Mouse (Mus musculus): ENCODE measurements at regions not wholly inside any gene's neighbourhood (a gene's known extent, or its start where the extent isn't known, plus 50 kb on each side); places are given as distances from the start of the nearest gene placed in this dataset.

- no peak overlapping the region for H3K4me3 ChIP-seq (ENCODE audit: low read depth, low read length)
- no peaks in the 10 kb centered on the region; the same call in 1 of the 2 replicates for H3K27me3 ChIP-seq (replicated peaks; ENCODE audit: control insufficient read depth, insufficient read depth, low read length)
- 75% methylated on average over 3 of the region's 3 CpGs for WGBS
- ATAC-seq (replicated peaks; ENCODE audit: low FRiP score, low TSS enrichment, low read depth) (no peak), DNase-seq (ENCODE audit: low spot score) (no peak)
- H3K9ac ChIP-seq (ENCODE audit: low read length), result no peak overlapping the region
- no peaks in the 10 kb centered on the region for H3K36me3 ChIP-seq (ENCODE audit: control insufficient read depth, insufficient read depth, low read length)
- no peaks in the 10 kb centered on the region for H3K4me1 ChIP-seq (replicated peaks; ENCODE audit: control insufficient read depth, insufficient read depth, low read length)
- no peak overlapping the region for H3K27ac ChIP-seq (ENCODE audit: low read depth)
- H3K9me3 ChIP-seq (ENCODE audit: control insufficient read depth, low read length), result no peaks in the 10 kb centered on the region
- no peak overlapping the region for H3K4me2 ChIP-seq (ENCODE audit: low read length)
These were observed 161.9 kb upstream of the Hs3st3a1 start for GRCm38 (mm10) chr11:64273214-64273613.

- Histone ChIP-seq H3K4me1 (replicated peaks; ENCODE audit: control insufficient read depth, insufficient read depth, low read length) (0 out of 2 replicates have a peak, but pooled peaks cover 4% of the 10 kb centered on the region), H3K4me3 (ENCODE audit: low read depth, low read length) (no peak overlapping the region), H3K4me2 (ENCODE audit: low read length) (no peak overlapping the region), H3K27ac (ENCODE audit: low read depth) (no peak overlapping the region), H3K27me3 (replicated peaks; ENCODE audit: control insufficient read depth, insufficient read depth, low read length) (peaks cover 9% of the 10 kb centered on the region; the same call in 1 of the 2 replicates), H3K9me3 (ENCODE audit: control insufficient read depth, low read length) (no peaks in the 10 kb centered on the region), H3K9ac (ENCODE audit: low read length) (no peak overlapping the region), H3K36me3 (ENCODE audit: control insufficient read depth, insufficient read depth, low read length) (no peaks in the 10 kb centered on the region)
- DNase-seq (ENCODE audit: low spot score), result no peak
- ATAC-seq (replicated peaks; ENCODE audit: low FRiP score, low TSS enrichment, low read depth), result no peak
- WGBS, result 20% methylated on average over 4 of the region's 4 CpGs
These were observed 167.0 kb upstream of the Hs3st3a1 start for GRCm38 (mm10) chr11:64268121-64268520.

DNA sequence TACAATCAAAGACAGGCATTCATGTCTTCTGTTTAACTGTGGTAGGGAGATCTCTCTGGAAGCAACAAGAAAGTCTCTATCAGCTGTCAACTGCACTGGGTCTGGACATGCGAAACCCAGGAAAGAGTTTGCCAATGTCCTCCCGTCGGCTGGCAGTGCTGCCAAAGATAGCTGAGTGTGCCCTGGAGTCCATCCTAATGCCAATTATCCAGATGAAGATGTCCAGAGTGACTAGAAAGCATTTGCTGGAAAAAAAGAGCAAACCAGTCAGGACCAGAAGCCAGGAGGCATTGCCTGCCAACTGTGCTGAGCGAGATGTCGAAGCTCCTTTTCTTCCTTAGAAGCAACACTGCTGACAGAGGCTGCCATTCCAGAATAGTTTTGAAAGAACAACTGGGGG is 167.6 kb upstream of the Hs3st3a1 start:
- Histone ChIP-seq H3K4me2 (ENCODE audit: low read length) (no peak overlapping the region), H3K27ac (ENCODE audit: low read depth) (no peak overlapping the region), H3K27me3 (replicated peaks; ENCODE audit: control insufficient read depth, insufficient read depth, low read length) (peaks cover 9% of the 10 kb centered on the region; the same call in 1 of the 2 replicates), H3K36me3 (ENCODE audit: control insufficient read depth, insufficient read depth, low read length) (no peaks in the 10 kb centered on the region), H3K4me1 (replicated peaks; ENCODE audit: control insufficient read depth, insufficient read depth, low read length) (0 out of 2 replicates have a peak, but pooled peaks cover 4% of the 10 kb centered on the region), H3K4me3 (ENCODE audit: low read depth, low read length) (no peak overlapping the region), H3K9ac (ENCODE audit: low read length) (no peak overlapping the region), H3K9me3 (ENCODE audit: control insufficient read depth, low read length) (no peaks in the 10 kb centered on the region)
- no peak for ATAC-seq (replicated peaks; ENCODE audit: low FRiP score, low TSS enrichment, low read depth)
- DNase-seq (ENCODE audit: low spot score), result no peak
- 43% methylated on average over 5 of the region's 5 CpGs for WGBS

DNA sequence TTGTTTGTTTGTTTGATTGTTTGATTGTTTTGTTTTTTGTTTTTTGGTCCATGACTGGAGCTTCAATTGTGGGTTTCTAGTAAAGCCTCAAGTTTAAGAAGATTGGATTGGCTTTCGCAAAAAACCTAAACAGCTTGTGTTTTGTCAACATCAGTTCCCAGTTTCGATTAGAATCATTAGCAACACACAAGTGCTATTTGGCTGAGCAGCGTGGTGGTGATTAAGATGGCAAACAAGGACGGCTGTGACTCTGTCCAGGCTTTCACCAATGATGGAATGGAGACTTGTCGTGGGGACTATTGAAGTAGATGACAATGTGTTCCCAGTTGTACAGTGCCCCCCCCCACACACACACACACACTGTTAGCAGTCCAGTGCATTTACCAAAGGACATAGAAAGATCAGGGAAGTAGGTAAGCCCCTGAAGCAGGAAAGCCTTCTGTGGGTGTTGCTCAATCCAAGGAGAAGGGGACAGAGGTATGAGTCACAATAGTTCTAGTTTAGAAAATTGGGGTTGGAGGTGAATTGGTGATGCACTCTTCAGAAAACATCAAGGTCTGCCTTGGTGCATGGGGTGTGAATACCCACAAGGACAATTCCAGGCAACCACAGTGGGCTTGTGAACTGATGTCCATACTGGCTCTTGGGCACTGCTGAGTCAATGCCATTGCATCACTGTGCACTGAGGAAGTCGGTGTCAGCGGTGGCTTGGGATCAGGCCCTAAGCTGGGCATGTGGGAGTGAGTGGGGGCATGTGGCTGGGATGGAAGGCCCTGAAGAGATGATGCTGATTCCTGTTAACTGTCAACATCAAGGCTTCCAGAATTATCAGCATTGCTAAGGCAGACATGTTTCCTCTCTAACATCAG is 174.5 kb upstream of the Cox10 start:
- H3K27me3 ChIP-seq (replicated peaks; ENCODE audit: control insufficient read depth, insufficient read depth, low read length), result no peaks in the 10 kb centered on the region
- 80% methylated on average over 7 of the region's 7 CpGs for WGBS
- no peaks in the 10 kb centered on the region for H3K4me1 ChIP-seq (replicated peaks; ENCODE audit: control insufficient read depth, insufficient read depth, low read length)
- H3K36me3 ChIP-seq (ENCODE audit: control insufficient read depth, insufficient read depth, low read length), result no peaks in the 10 kb centered on the region
- no peak overlapping the region for H3K4me3 ChIP-seq (ENCODE audit: low read depth, low read length)
- no peak overlapping the region for H3K4me2 ChIP-seq (ENCODE audit: low read length)
- no peak overlapping the region for H3K9ac ChIP-seq (ENCODE audit: low read length)
- ATAC-seq (replicated peaks; ENCODE audit: low FRiP score, low TSS enrichment, low read depth), result no peak
- H3K27ac ChIP-seq (ENCODE audit: low read depth), result no peak overlapping the region
- DNase-seq (ENCODE audit: low spot score), result no peak
- H3K9me3 ChIP-seq (ENCODE audit: control insufficient read depth, low read length), result no peaks in the 10 kb centered on the region

DNA sequence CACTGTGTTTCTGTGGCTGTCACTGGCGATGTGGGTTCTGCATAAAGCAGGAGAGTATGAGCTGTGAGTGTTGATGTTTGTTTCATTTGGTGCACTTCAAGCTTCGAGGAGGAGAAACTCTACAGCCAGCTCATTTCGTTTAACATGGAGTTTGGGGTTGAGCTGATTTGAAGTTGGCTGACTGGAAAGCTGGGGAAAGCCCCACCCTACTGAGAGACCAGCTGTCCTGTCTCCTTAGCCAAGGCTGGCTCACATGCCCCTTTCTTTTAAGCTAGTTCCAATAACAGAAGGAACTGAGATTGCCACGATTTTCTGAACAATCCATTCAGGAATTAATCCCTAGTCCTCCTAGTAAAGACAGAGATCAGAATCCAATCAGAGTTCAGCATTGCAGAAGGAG is 157.6 kb upstream of the Cox10 start:
- Histone ChIP-seq H3K27me3 (replicated peaks; ENCODE audit: control insufficient read depth, insufficient read depth, low read length) (no peaks in the 10 kb centered on the region), H3K36me3 (ENCODE audit: control insufficient read depth, insufficient read depth, low read length) (no peaks in the 10 kb centered on the region), H3K27ac (ENCODE audit: low read depth) (no peak overlapping the region), H3K4me1 (replicated peaks; ENCODE audit: control insufficient read depth, insufficient read depth, low read length) (no peaks in the 10 kb centered on the region), H3K4me2 (ENCODE audit: low read length) (no peak overlapping the region), H3K9me3 (ENCODE audit: control insufficient read depth, low read length) (no peaks in the 10 kb centered on the region), H3K4me3 (ENCODE audit: low read depth, low read length) (no peak overlapping the region), H3K9ac (ENCODE audit: low read length) (no peak overlapping the region)
- WGBS, result 84% methylated on average over 4 of the region's 4 CpGs
- DNase-seq (ENCODE audit: low spot score) (no peak), ATAC-seq (replicated peaks; ENCODE audit: low FRiP score, low TSS enrichment, low read depth) (no peak)

- H3K4me1 ChIP-seq (replicated peaks; ENCODE audit: control insufficient read depth, insufficient read depth, low read length), result no peaks in the 10 kb centered on the region
- no peaks in the 10 kb centered on the region for H3K27me3 ChIP-seq (replicated peaks; ENCODE audit: control insufficient read depth, insufficient read depth, low read length)
- no peaks in the 10 kb centered on the region for H3K36me3 ChIP-seq (ENCODE audit: control insufficient read depth, insufficient read depth, low read length)
- H3K9ac ChIP-seq (ENCODE audit: low read length), result no peak overlapping the region
- no peaks in the 10 kb centered on the region for H3K9me3 ChIP-seq (ENCODE audit: control insufficient read depth, low read length)
- 81% methylated on average over 4 of the region's 4 CpGs for WGBS
- H3K4me2 ChIP-seq (ENCODE audit: low read length), result no peak overlapping the region
- DNase-seq (ENCODE audit: low spot score) (no peak), ATAC-seq (replicated peaks; ENCODE audit: low FRiP score, low TSS enrichment, low read depth) (no peak)
- no peak overlapping the region for H3K27ac ChIP-seq (ENCODE audit: low read depth)
- H3K4me3 ChIP-seq (ENCODE audit: low read depth, low read length), result no peak overlapping the region
These were observed 150.8 kb upstream of the Cox10 start for GRCm38 (mm10) chr11:64230071-64230470.

DNA sequence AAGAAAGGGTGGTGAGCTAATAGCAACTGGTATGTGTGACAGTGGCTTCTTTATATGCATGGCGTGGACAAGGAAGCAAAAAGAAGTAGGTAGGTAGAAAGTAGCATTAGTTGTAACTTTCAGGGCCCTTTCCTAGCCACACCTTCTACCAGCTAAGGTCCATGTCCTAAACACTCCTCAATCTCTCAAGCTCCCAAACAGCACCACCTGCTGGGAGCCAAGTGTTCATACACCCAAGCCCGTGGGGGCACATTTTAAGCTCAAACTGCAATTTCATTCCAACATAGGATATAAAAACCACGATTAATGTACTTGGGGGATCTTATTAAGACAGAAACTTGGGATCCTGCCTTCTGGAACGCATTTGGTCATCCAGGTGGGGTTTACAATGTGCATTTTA is 141.6 kb upstream of the Cox10 start:
- no peak for DNase-seq (ENCODE audit: low spot score)
- H3K4me2 ChIP-seq (ENCODE audit: low read length), result no peak overlapping the region
- ATAC-seq (replicated peaks; ENCODE audit: low FRiP score, low TSS enrichment, low read depth), result no peak
- H3K27me3 ChIP-seq (replicated peaks; ENCODE audit: control insufficient read depth, insufficient read depth, low read length), result no peaks in the 10 kb centered on the region
- no peaks in the 10 kb centered on the region for H3K4me1 ChIP-seq (replicated peaks; ENCODE audit: control insufficient read depth, insufficient read depth, low read length)
- H3K36me3 ChIP-seq (ENCODE audit: control insufficient read depth, insufficient read depth, low read length), result no peaks in the 10 kb centered on the region
- H3K27ac ChIP-seq (ENCODE audit: low read depth), result no peak overlapping the region
- WGBS, result 91% methylated on average over 4 of the region's 4 CpGs
- H3K4me3 ChIP-seq (ENCODE audit: low read depth, low read length), result no peak overlapping the region
- no peak overlapping the region for H3K9ac ChIP-seq (ENCODE audit: low read length)
- no peaks in the 10 kb centered on the region for H3K9me3 ChIP-seq (ENCODE audit: control insufficient read depth, low read length)

DNA sequence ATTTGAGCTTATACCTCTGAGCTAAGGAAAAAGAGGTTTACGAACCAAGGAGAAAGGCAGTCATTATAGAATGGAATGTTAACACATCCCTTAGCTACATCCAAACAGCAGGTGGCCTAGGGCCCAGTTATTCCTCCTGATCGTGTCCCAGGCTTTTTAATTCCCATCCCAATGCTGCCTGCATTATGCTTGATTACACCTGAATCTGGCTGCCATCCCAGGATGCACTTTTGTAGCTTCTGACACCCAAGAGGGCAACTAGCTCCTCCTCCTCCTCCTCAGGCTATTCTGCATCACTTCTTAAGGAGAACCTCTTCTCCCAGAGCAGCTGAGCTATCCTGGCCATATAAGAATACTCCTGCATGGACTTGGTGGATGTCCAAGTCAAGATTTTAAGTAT is 137.9 kb upstream of the Cox10 start:
- ATAC-seq (replicated peaks; ENCODE audit: low FRiP score, low TSS enrichment, low read depth) (no peak), DNase-seq (ENCODE audit: low spot score) (no peak)
- Histone ChIP-seq H3K4me3 (ENCODE audit: low read depth, low read length) (no peak overlapping the region), H3K4me1 (replicated peaks; ENCODE audit: control insufficient read depth, insufficient read depth, low read length) (no peaks in the 10 kb centered on the region), H3K27ac (ENCODE audit: low read depth) (no peak overlapping the region), H3K4me2 (ENCODE audit: low read length) (no peak overlapping the region), H3K36me3 (ENCODE audit: control insufficient read depth, insufficient read depth, low read length) (no peaks in the 10 kb centered on the region), H3K9ac (ENCODE audit: low read length) (no peak overlapping the region), H3K9me3 (ENCODE audit: control insufficient read depth, low read length) (no peaks in the 10 kb centered on the region), H3K27me3 (replicated peaks; ENCODE audit: control insufficient read depth, insufficient read depth, low read length) (no peaks in the 10 kb centered on the region)
- WGBS, result 53% methylated on average over 2 of the region's 2 CpGs

DNA sequence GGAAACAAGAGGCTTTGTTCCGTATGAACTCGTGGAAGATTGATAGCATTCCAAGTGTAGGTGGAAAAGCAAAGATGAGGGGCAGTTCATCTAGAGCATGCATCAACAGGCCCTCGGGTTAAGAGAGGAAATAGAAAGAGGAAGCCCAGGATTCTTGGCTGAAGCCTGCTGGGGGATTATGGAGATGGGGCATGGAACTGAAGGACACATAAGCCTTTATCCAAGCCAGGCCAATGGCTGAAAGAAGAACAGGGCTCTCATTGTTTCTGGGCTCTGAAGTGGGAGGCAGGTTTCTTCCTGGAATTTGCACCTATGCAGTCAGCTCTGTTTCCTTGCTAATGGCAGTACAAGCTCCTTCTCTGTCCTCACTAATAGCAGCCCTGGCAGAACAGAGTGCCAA is 131.6 kb upstream of the Cox10 start:
- Histone ChIP-seq H3K9me3 (ENCODE audit: control insufficient read depth, low read length) (no peaks in the 10 kb centered on the region), H3K4me1 (replicated peaks; ENCODE audit: control insufficient read depth, insufficient read depth, low read length) (no peaks in the 10 kb centered on the region), H3K27ac (ENCODE audit: low read depth) (no peak overlapping the region), H3K9ac (ENCODE audit: low read length) (no peak overlapping the region), H3K4me2 (ENCODE audit: low read length) (no peak overlapping the region), H3K4me3 (ENCODE audit: low read depth, low read length) (no peak overlapping the region), H3K36me3 (ENCODE audit: control insufficient read depth, insufficient read depth, low read length) (no peaks in the 10 kb centered on the region), H3K27me3 (replicated peaks; ENCODE audit: control insufficient read depth, insufficient read depth, low read length) (no peaks in the 10 kb centered on the region)
- DNase-seq (ENCODE audit: low spot score), result peak; percentile 45
- ATAC-seq (replicated peaks; ENCODE audit: low FRiP score, low TSS enrichment, low read depth), result no peak
- WGBS, result 54% methylated on average over 3 of the region's 3 CpGs

Data from intestine, embryonic 14.5 days (tissue).